Mouse (Mus musculus): ENCODE measurements around the gene Zfp58. TPM values are rescaled to one million over a fixed set of nuclear protein-coding genes. Genes with fewer than 3 reads are reported as not detected.
A peak's percentile ranks its signal among the peaks of the same experiment; 100 is the strongest.
"Not testable (repeated sequence)": the region's sequence is repeated elsewhere in the genome, so short reads cannot be mapped to it uniquely, and the experiment has no call there.

The Zfp58 gene
- polyA plus RNA-seq, 1 experiment from 2014 or later = 10.9 TPM

- ATAC-seq (replicated peaks; ENCODE audit: low FRiP score, low read depth) (peak; percentile 26), DNase-seq (ENCODE audit: low spot score) (no peak)
- Histone ChIP-seq H3K4me3 (replicated peaks; ENCODE audit: low read depth, low read length) (peak overlapping the region; percentile 64), H3K27me3 (ENCODE audit: insufficient read depth, low read length) (no peaks in the 10 kb centered on the region), H3K9ac (ENCODE audit: low read depth, low read length) (peak overlapping the region; percentile 58), H3K27ac (peak overlapping the region; percentile 51; the same call in 1 of the 2 replicates), H3K9me3 (replicated peaks; ENCODE audit: low read length) (no peaks in the 10 kb centered on the region), H3K36me3 (ENCODE audit: insufficient read depth, low read length) (no peaks in the 10 kb centered on the region), H3K4me2 (ENCODE audit: low read length) (peak overlapping the region; percentile 62), H3K4me1 (replicated peaks; ENCODE audit: insufficient read depth, low read length) (0 out of 2 replicates have a peak, but pooled peaks cover 3% of the 10 kb centered on the region)
- 39% methylated on average over 8 of the region's 8 CpGs for WGBS
- TF ChIP-seq CTCF (IDR thresholded peaks at IDR 0.05; ENCODE audit: low read depth) = no peak
These were observed 15.9 kb downstream of the Zfp58 start for GRCm38 (mm10) chr13:67484424-67484811.

- Histone ChIP-seq H3K4me2 (ENCODE audit: low read length) (peak within 1 kb of the TSS; percentile 62), H3K9ac (ENCODE audit: low read depth, low read length) (peak within 1 kb of the TSS; percentile 58), H3K36me3 (ENCODE audit: insufficient read depth, low read length) (no peaks in the 10 kb centered on the region), H3K4me1 (replicated peaks; ENCODE audit: insufficient read depth, low read length) (0 out of 2 replicates have a peak, but pooled peaks cover 3% of the 10 kb centered on the region), H3K27ac (peak within 1 kb of the TSS; percentile 51; the same call in 1 of the 2 replicates), H3K4me3 (replicated peaks; ENCODE audit: low read depth, low read length) (peak within 1 kb of the TSS; percentile 64), H3K27me3 (ENCODE audit: insufficient read depth, low read length) (no peaks in the 10 kb centered on the region), H3K9me3 (replicated peaks; ENCODE audit: low read length) (no peaks in the 10 kb centered on the region)
- ATAC-seq (replicated peaks; ENCODE audit: low FRiP score, low read depth) = peak; percentile 95
- no peak for TF ChIP-seq CTCF (IDR thresholded peaks at IDR 0.05; ENCODE audit: low read depth)
- 2% methylated on average over 20 of the region's 20 CpGs for WGBS
- peak; percentile 96 for DNase-seq (ENCODE audit: low spot score)
These were observed 16.5 kb downstream of the Zfp58 start, which contains the start of gene Zfp874b for GRCm38 (mm10) chr13:67483625-67484423. Zfp874b (minus strand) TSS chr13:67484258.

GRCm38 (mm10) chr13:67481528-67481927 is 18.8 kb downstream of the Zfp58 start:
- DNase-seq (ENCODE audit: low spot score) (no peak), ATAC-seq (replicated peaks; ENCODE audit: low FRiP score, low read depth) (no peak)
- H3K4me1 ChIP-seq (replicated peaks; ENCODE audit: insufficient read depth, low read length) = 0 out of 2 replicates have a peak, but pooled peaks cover 3% of the 10 kb centered on the region
- H3K36me3 ChIP-seq (ENCODE audit: insufficient read depth, low read length) = 0 out of 2 replicates have a peak, but pooled peaks cover 5% of the 10 kb centered on the region
- WGBS = 61% methylated on average over 4 of the region's 4 CpGs
- H3K27me3 ChIP-seq (ENCODE audit: insufficient read depth, low read length) = no peaks in the 10 kb centered on the region
- H3K27ac ChIP-seq = no peak overlapping the region
- no peak overlapping the region for H3K4me3 ChIP-seq (replicated peaks; ENCODE audit: low read depth, low read length)
- H3K9ac ChIP-seq (ENCODE audit: low read depth, low read length) = no peak overlapping the region
- H3K4me2 ChIP-seq (ENCODE audit: low read length) = no peak overlapping the region
- no peak for TF ChIP-seq CTCF (IDR thresholded peaks at IDR 0.05; ENCODE audit: low read depth)
- H3K9me3 ChIP-seq (replicated peaks; ENCODE audit: low read length) = no peaks in the 10 kb centered on the region

- no peak for ATAC-seq (replicated peaks; ENCODE audit: low FRiP score, low read depth)
- Histone ChIP-seq H3K9me3 (replicated peaks; ENCODE audit: low read length) (no peaks in the 10 kb centered on the region), H3K4me3 (replicated peaks; ENCODE audit: low read depth, low read length) (no peak overlapping the region), H3K4me1 (replicated peaks; ENCODE audit: insufficient read depth, low read length) (no peaks in the 10 kb centered on the region), H3K4me2 (ENCODE audit: low read length) (no peak overlapping the region), H3K36me3 (ENCODE audit: insufficient read depth, low read length) (peaks cover 17% of the 10 kb centered on the region; the same call in 1 of the 2 replicates), H3K27ac (no peak overlapping the region), H3K9ac (ENCODE audit: low read depth, low read length) (no peak overlapping the region), H3K27me3 (ENCODE audit: insufficient read depth, low read length) (no peaks in the 10 kb centered on the region)
- no peak for TF ChIP-seq CTCF (IDR thresholded peaks at IDR 0.05; ENCODE audit: low read depth)
- 93% methylated on average over 3 of the region's 3 CpGs for WGBS
- no peak for DNase-seq (ENCODE audit: low spot score)
These were observed 31.1 kb downstream of the Zfp58 start for GRCm38 (mm10) chr13:67469274-67469673.

GRCm38 (mm10) chr13:67463506-67464185 is 36.7 kb downstream of the Zfp58 start:
- not testable (repeated sequence) for H3K27me3 ChIP-seq (ENCODE audit: insufficient read depth, low read length); H3K4me1 ChIP-seq (replicated peaks; ENCODE audit: insufficient read depth, low read length); H3K4me2 ChIP-seq (ENCODE audit: low read length); H3K27ac ChIP-seq; H3K4me3 ChIP-seq (replicated peaks; ENCODE audit: low read depth, low read length); DNase-seq (ENCODE audit: low spot score); ATAC-seq (replicated peaks; ENCODE audit: low FRiP score, low read depth); H3K9ac ChIP-seq (ENCODE audit: low read depth, low read length); H3K9me3 ChIP-seq (replicated peaks; ENCODE audit: low read length); H3K36me3 ChIP-seq (ENCODE audit: insufficient read depth, low read length)
- WGBS = 90% methylated on average over 3 of the region's 5 CpGs

GRCm38 (mm10) chr13:67452021-67452309 is 48.4 kb downstream of the Zfp58 start:
- Histone ChIP-seq H3K9ac (ENCODE audit: low read depth, low read length) (peak overlapping the region; percentile 50), H3K4me2 (ENCODE audit: low read length) (peak overlapping the region; percentile 71), H3K4me1 (replicated peaks; ENCODE audit: insufficient read depth, low read length) (no peaks in the 10 kb centered on the region), H3K27me3 (ENCODE audit: insufficient read depth, low read length) (no peaks in the 10 kb centered on the region), H3K4me3 (replicated peaks; ENCODE audit: low read depth, low read length) (peak overlapping the region; percentile 55), H3K36me3 (ENCODE audit: insufficient read depth, low read length) (no peaks in the 10 kb centered on the region), H3K27ac (peak overlapping the region; percentile 55), H3K9me3 (replicated peaks; ENCODE audit: low read length) (no peaks in the 10 kb centered on the region)
- TF ChIP-seq CTCF (IDR thresholded peaks at IDR 0.05; ENCODE audit: low read depth) = no peak
- DNase-seq (ENCODE audit: low spot score) (no peak), ATAC-seq (replicated peaks; ENCODE audit: low FRiP score, low read depth) (no peak)
- 0% methylated on average over 3 of the region's 3 CpGs for WGBS
